Mouse (Mus musculus) embryonic facial prominence, embryonic 11.5 days (tissue): ENCODE measurements around the gene Zfyve27. TPM values are rescaled to one million over a fixed set of nuclear protein-coding genes. Genes with fewer than 3 reads are reported as not detected.

ENCODE experiments used
- ATAC-seq: fragments of 200-750 bp; cut with Nextera tagmentation; replicated peaks from 2 replicates; pipeline ENCODE4 v1.8.0; 2017; ENCODE audit warnings: low read depth; ENCODE audit not compliant: insufficient number of reproducible peaks, low FRiP score, low TSS enrichment
- DNase-seq: peaks from one replicate; pipeline ENCODE4 v3.0.0-alpha.2; 2015; ENCODE audit warnings: low spot score
- H3K27ac ChIP-seq: fragments of 300-500 bp; sonication (generic); replicated peaks from 2 replicates; pipeline ENCODE4 v1.5.1; 2014; ENCODE audit warnings: mild to moderate bottlenecking, low read depth, low read length, control low read depth
- H3K27me3 ChIP-seq: fragments of 300-500 bp; sonication (generic); 2 replicates; pipeline ENCODE4 v1.6.1; 2014; ENCODE audit warnings: mild to moderate bottlenecking, low read length, moderate library complexity, mixed read lengths; ENCODE audit not compliant: control insufficient read depth, insufficient read depth
- H3K36me3 ChIP-seq: fragments of 300-500 bp; sonication (generic); replicated peaks from 2 replicates; pipeline ENCODE4 v1.6.1; 2014; ENCODE audit warnings: low read depth, mild to moderate bottlenecking, low read length, moderate library complexity, mixed read lengths; ENCODE audit not compliant: control insufficient read depth, insufficient read depth
- H3K4me1 ChIP-seq: fragments of 300-500 bp; sonication (generic); 2 replicates; pipeline ENCODE4 v1.6.1; 2014; ENCODE audit warnings: low read length, mixed read lengths; ENCODE audit not compliant: control insufficient read depth, insufficient read depth
- H3K4me2 ChIP-seq: fragments of 300-500 bp; sonication (generic); 2 replicates; pipeline ENCODE4 v1.6.1; 2014; ENCODE audit warnings: low read depth, mild to moderate bottlenecking, control low read depth, low read length, moderate library complexity
- H3K4me3 ChIP-seq: fragments of 300-500 bp; sonication (generic); 2 replicates; pipeline ENCODE4 v1.5.1; 2014; ENCODE audit warnings: low read depth, low read length, control low read depth
- H3K9ac ChIP-seq: fragments of 300-500 bp; sonication (generic); replicated peaks from 2 replicates; pipeline ENCODE4 v1.6.1; 2014; ENCODE audit warnings: mild to moderate bottlenecking, control low read depth, low read length
- H3K9me3 ChIP-seq: fragments of 300-500 bp; sonication (generic); replicated peaks from 2 replicates; pipeline ENCODE4 v1.6.1; 2016; ENCODE audit warnings: mild to moderate bottlenecking, low read length, inconsistent platforms, mixed read lengths; ENCODE audit not compliant: control insufficient read depth
- WGBS: fragments of 180-500 bp; shearing (Covaris S2); extraction: QIAGEN DNeasy Blood & Tissue Kit; methylation state at CpG from one replicate; pipeline ENCODE4 v1.1.7; 2014; 5-methylcytosine and 5-hydroxymethylcytosine counted together
- polyA plus RNA-seq: library from polyadenylated mRNA; unstranded; fragments of >200 nt; fragmentation: Nextera tagmentation; extraction: Ambion mirVana; gene quantifications from 2 replicates; pipeline ENCODE4 v1.2.1, GENCODE M21; 2014

Gene Zfyve27
- polyA plus RNA-seq, 1 experiment from 2014 or later: 10.2 TPM

GRCm38 (mm10) chr19:42209485-42209884 lies 45.7 kb downstream of the Zfyve27 start:
- Histone ChIP-seq H3K27ac (no peak overlapping the region), H3K27me3 (no peaks in the 10 kb centered on the region), H3K9ac (no peak overlapping the region), H3K4me3 (no peak overlapping the region), H3K9me3 (no peaks in the 10 kb centered on the region), H3K4me2 (no peak overlapping the region), H3K4me1 (no peaks in the 10 kb centered on the region), H3K36me3 (no peaks in the 10 kb centered on the region)
- WGBS: 42% methylated on average over 7 of the region's 7 CpGs
- ATAC-seq (no peak), DNase-seq (no peak)

GRCm38 (mm10) chr19:42209976-42210375 lies 46.2 kb downstream of the Zfyve27 start:
- ATAC-seq (no peak), DNase-seq (no peak)
- 47% methylated on average over 6 of the region's 6 CpGs for WGBS

GRCm38 (mm10) chr19:42211936-42212335 lies 48.2 kb downstream of the Zfyve27 start:
- no peak overlapping the region for H3K27ac ChIP-seq
- 24% methylated on average over 8 of the region's 8 CpGs for WGBS
- no peaks in the 10 kb centered on the region for H3K27me3 ChIP-seq
- no peak for ATAC-seq
- no peaks in the 10 kb centered on the region for H3K9me3 ChIP-seq
- no peaks in the 10 kb centered on the region for H3K36me3 ChIP-seq
- DNase-seq: no peak
- H3K4me2 ChIP-seq: no peak overlapping the region
- H3K4me3 ChIP-seq: no peak overlapping the region
- H3K9ac ChIP-seq: no peak overlapping the region
- H3K4me1 ChIP-seq: no peaks in the 10 kb centered on the region

More at GRCm38 (mm10) chr19:42209976-42210375, 46.2 kb downstream of the Zfyve27 start:
- Histone ChIP-seq H3K4me3 (no peak overlapping the region), H3K27me3 (no peaks in the 10 kb centered on the region), H3K4me1 (no peaks in the 10 kb centered on the region), H3K4me2 (no peak overlapping the region), H3K27ac (no peak overlapping the region), H3K36me3 (no peaks in the 10 kb centered on the region), H3K9ac (no peak overlapping the region), H3K9me3 (no peaks in the 10 kb centered on the region)

GRCm38 (mm10) chr19:42214601-42215000 lies 50.9 kb downstream of the Zfyve27 start:
- Histone ChIP-seq H3K4me3 (no peak overlapping the region), H3K27me3 (no peaks in the 10 kb centered on the region), H3K9ac (no peak overlapping the region), H3K4me1 (no peaks in the 10 kb centered on the region), H3K36me3 (no peaks in the 10 kb centered on the region), H3K9me3 (no peaks in the 10 kb centered on the region), H3K27ac (no peak overlapping the region), H3K4me2 (no peak overlapping the region)
- no peak for DNase-seq
- 78% methylated on average over 2 of the region's 2 CpGs for WGBS
- ATAC-seq: no peak

GRCm38 (mm10) chr19:42216699-42217373 lies 53.1 kb downstream of the Zfyve27 start:
- Histone ChIP-seq H3K27me3 (no peaks in the 10 kb centered on the region), H3K27ac (no peak overlapping the region), H3K36me3 (no peaks in the 10 kb centered on the region), H3K9ac (no peak overlapping the region), H3K4me1 (no peaks in the 10 kb centered on the region), H3K4me3 (no peak overlapping the region), H3K4me2 (no peak overlapping the region), H3K9me3 (no peaks in the 10 kb centered on the region)
- no peak for ATAC-seq
- DNase-seq: no peak
- 69% methylated on average over 7 of the region's 7 CpGs for WGBS

- Histone ChIP-seq H3K4me3 (no peak overlapping the region), H3K36me3 (no peaks in the 10 kb centered on the region), H3K4me1 (no peaks in the 10 kb centered on the region), H3K9ac (no peak overlapping the region), H3K27me3 (no peaks in the 10 kb centered on the region), H3K9me3 (no peaks in the 10 kb centered on the region), H3K27ac (no peak overlapping the region), H3K4me2 (no peak overlapping the region)
- ATAC-seq (no peak), DNase-seq (peak; percentile 33)
- 30% methylated on average over 2 of the region's 2 CpGs for WGBS
These were observed 53.6 kb downstream of the Zfyve27 start for GRCm38 (mm10) chr19:42217374-42217763.

- no peaks in the 10 kb centered on the region for H3K4me1 ChIP-seq
- H3K27me3 ChIP-seq: no peaks in the 10 kb centered on the region
- H3K27ac ChIP-seq: no peak overlapping the region
- H3K36me3 ChIP-seq: no peaks in the 10 kb centered on the region
- no peak overlapping the region for H3K4me2 ChIP-seq
- no peak overlapping the region for H3K4me3 ChIP-seq
- DNase-seq (no peak), ATAC-seq (no peak)
- 81% methylated on average over 10 of the region's 10 CpGs for WGBS
- H3K9ac ChIP-seq: no peak overlapping the region
- no peaks in the 10 kb centered on the region for H3K9me3 ChIP-seq
These were observed 62.7 kb downstream of the Zfyve27 start for GRCm38 (mm10) chr19:42226451-42226850.

GRCm38 (mm10) chr19:42229499-42230287 lies 65.9 kb downstream of the Zfyve27 start:
- Histone ChIP-seq H3K36me3 (no peaks in the 10 kb centered on the region), H3K4me1 (no peaks in the 10 kb centered on the region), H3K9ac (no peak overlapping the region), H3K9me3 (no peaks in the 10 kb centered on the region), H3K4me3 (no peak overlapping the region), H3K4me2 (no peak overlapping the region), H3K27ac (no peak overlapping the region), H3K27me3 (no peaks in the 10 kb centered on the region)
- no peak for DNase-seq
- no peak for ATAC-seq
- WGBS: 81% methylated on average over 17 of the region's 17 CpGs
